In genomic region chr5:17556073-17556473, GRCm38 (mm10) we compare ENCODE assay signal across 8 mouse cellular contexts. TPM values are rescaled to one million over a fixed set of nuclear protein-coding genes. Genes with fewer than 3 reads are reported as not detected.
A peak's percentile ranks its signal among the peaks of the same experiment; 100 is the strongest.
DNase-seq lines count a peak whose midpoint lies in the region; ATAC-seq and TF ChIP-seq lines count a peak whose summit lies in the region.

No protein-coding gene starts in this region.

- H3K36me3 ChIP-seq in heart, embryonic 13.5 days = no peaks in the 10 kb centered on the region
- H3K36me3 ChIP-seq in heart, embryonic 11.5 days (ENCODE audit: control insufficient read depth, insufficient read depth, low read length) = no peaks in the 10 kb centered on the region
- no peaks in the 10 kb centered on the region for H3K36me3 ChIP-seq in forebrain, embryonic 12.5 days (replicated peaks)
- no peaks in the 10 kb centered on the region for H3K36me3 ChIP-seq in neural tube, embryonic 14.5 days (ENCODE audit: control insufficient read depth, insufficient read depth, low read length)

- no peaks in the 10 kb centered on the region for H3K27me3 ChIP-seq in heart, embryonic 13.5 days (replicated peaks)
- no peaks in the 10 kb centered on the region for H3K27me3 ChIP-seq in heart, embryonic 11.5 days (ENCODE audit: control insufficient read depth, insufficient read depth, low read length)
- H3K27me3 ChIP-seq in Patski = no peaks in the 10 kb centered on the region
- no peaks in the 10 kb centered on the region for H3K27me3 ChIP-seq in forebrain, embryonic 12.5 days
- no peaks in the 10 kb centered on the region for H3K27me3 ChIP-seq in neural tube, embryonic 14.5 days (ENCODE audit: control insufficient read depth, insufficient read depth, low read length)

- 0 out of 2 replicates have a peak overlapping the region, but pooled peaks have one; percentile 18 for H3K4me2 ChIP-seq in heart, embryonic 13.5 days
- no peak overlapping the region for H3K4me2 ChIP-seq in heart, embryonic 11.5 days
- H3K4me2 ChIP-seq in forebrain, embryonic 12.5 days = no peak overlapping the region
- no peak overlapping the region for H3K4me2 ChIP-seq in neural tube, embryonic 14.5 days (ENCODE audit: low read depth, low read length)

- 28% methylated on average over 7 of the region's 7 CpGs for WGBS in heart, embryonic 13.5 days
- 31% methylated on average over 7 of the region's 7 CpGs for WGBS in heart, embryonic 11.5 days (ENCODE audit: insufficient replicate concordance)
- 51% methylated on average over 7 of the region's 7 CpGs for WGBS in forebrain, embryonic 12.5 days
- 36% methylated on average over 7 of the region's 7 CpGs for WGBS in neural tube, embryonic 14.5 days

- in situ Hi-C loops in Patski (cut with MboI; ENCODE audit: low pct_unique_long_range_greater_than_20kb) = no loop called here

- peaks cover 12% of the 10 kb centered on the region for H3K4me1 ChIP-seq in heart, embryonic 13.5 days
- H3K4me1 ChIP-seq in heart, embryonic 11.5 days (ENCODE audit: control insufficient read depth, insufficient read depth, low read length) = peaks cover 6% of the 10 kb centered on the region; the same call in 1 of the 2 replicates
- no peaks in the 10 kb centered on the region for H3K4me1 ChIP-seq in forebrain, embryonic 12.5 days
- no peaks in the 10 kb centered on the region for H3K4me1 ChIP-seq in neural tube, embryonic 14.5 days (ENCODE audit: control insufficient read depth, insufficient read depth, low read length)

- POLR2A ChIA-PET in Patski (lab: Charles Lee) = interaction anchor here (0.7 kb wide), 1 partner anchor 61 kb away, joined by 3 read pairs; no protein-coding TSS in a partner anchor

- peak; percentile 93 for DNase-seq in Patski (ENCODE audit: low read depth, low spot score)
- DNase-seq in kidney, postnatal 14 days = peak; percentile 41
- no peak for DNase-seq in thymus, postnatal 4 days
- no peak for DNase-seq in gastrocnemius, postnatal 14 days

- no peaks in the 10 kb centered on the region for H3K9me3 ChIP-seq in heart, embryonic 13.5 days
- no peaks in the 10 kb centered on the region for H3K9me3 ChIP-seq in heart, embryonic 11.5 days (replicated peaks; ENCODE audit: control insufficient read depth, low read length)
- H3K9me3 ChIP-seq in forebrain, embryonic 12.5 days = no peaks in the 10 kb centered on the region
- H3K9me3 ChIP-seq in neural tube, embryonic 14.5 days (ENCODE audit: control insufficient read depth, low read length) = no peaks in the 10 kb centered on the region

- intact Hi-C loops in gastrocnemius, postnatal 14 days (cut with DNase I; ENCODE audit: low total_unique reads) = no loop called here

- TF ChIP-seq CTCF in Patski (IDR thresholded peaks at IDR 0.05) = no peak

- ATAC-seq in heart, embryonic 13.5 days (ENCODE audit: extremely low read depth, insufficient number of reproducible peaks, low FRiP score, low TSS enrichment) = no peak
- no peak; the same call in 1 of the 2 replicates for ATAC-seq in heart, embryonic 11.5 days (replicated peaks; ENCODE audit: insufficient number of reproducible peaks, low FRiP score, low TSS enrichment)
- peak; percentile 100 for ATAC-seq in Patski
- ATAC-seq in forebrain, embryonic 12.5 days (ENCODE audit: low FRiP score) = peak; percentile 66; the same call in 1 of the 2 replicates
- peak; percentile 58; the same call in 1 of the 2 replicates for ATAC-seq in neural tube, embryonic 14.5 days (ENCODE audit: low read depth)

- no peak overlapping the region for H3K27ac ChIP-seq in heart, embryonic 13.5 days (replicated peaks)
- no peak overlapping the region for H3K27ac ChIP-seq in heart, embryonic 11.5 days (ENCODE audit: low read depth, low read length)
- no peak overlapping the region for H3K27ac ChIP-seq in forebrain, embryonic 12.5 days
- no peak overlapping the region for H3K27ac ChIP-seq in neural tube, embryonic 14.5 days (ENCODE audit: low read depth, low read length)

- CTCF ChIA-PET in Patski (lab: Charles Lee) = no interaction called here

- no peak overlapping the region for H3K9ac ChIP-seq in heart, embryonic 13.5 days
- no peak overlapping the region for H3K9ac ChIP-seq in heart, embryonic 11.5 days (ENCODE audit: low read depth, low read length)
- no peak overlapping the region for H3K9ac ChIP-seq in forebrain, embryonic 12.5 days
- H3K9ac ChIP-seq in neural tube, embryonic 14.5 days (replicated peaks; ENCODE audit: low read depth, low read length) = no peak overlapping the region

- H3K4me3 ChIP-seq in heart, embryonic 13.5 days = no peak overlapping the region
- no peak overlapping the region for H3K4me3 ChIP-seq in heart, embryonic 11.5 days (ENCODE audit: low read depth, low read length)
- no peak overlapping the region for H3K4me3 ChIP-seq in forebrain, embryonic 12.5 days (replicated peaks)
- no peak overlapping the region for H3K4me3 ChIP-seq in neural tube, embryonic 14.5 days (ENCODE audit: low read depth, low read length)

RNA-seq across cellular contexts. Expression of gene Sema3c, which starts 18.0 kb away (rescaled TPM):
- 12.8 TPM in 2 replicates for polyA plus RNA-seq in heart, embryonic 13.5 days (2015; fragmentation: Nextera tagmentation; extraction: Ambion mirVana)
- polyA plus RNA-seq in heart, embryonic 11.5 days (2014; fragmentation: Nextera tagmentation; extraction: Ambion mirVana) = 30.3 and 33.7 TPM in 2 replicates
- polyA plus RNA-seq in Patski (2021) = 36.4 TPM
- 15.4 and 21.6 TPM in 2 replicates for polyA plus RNA-seq in forebrain, embryonic 12.5 days (2016; fragmentation: Nextera tagmentation; extraction: Ambion mirVana)
- polyA plus RNA-seq in neural tube, embryonic 14.5 days (2014; fragmentation: Nextera tagmentation; extraction: Ambion mirVana) = 37.5 and 45.4 TPM in 2 replicates
- 10 to 100 TPM; 63.4 to 96.1 TPM for total RNA-seq in gastrocnemius, postnatal 14 days (2021)

Comparison
In these comparisons a context has a peak if more than half of its experiments do, and no peak if none do; other contexts are left out.
1. ATAC-seq: peak in Patski (single experiment), forebrain, embryonic 12.5 days (single experiment) and neural tube, embryonic 14.5 days (single experiment); none in heart, embryonic 13.5 days (single experiment) and heart, embryonic 11.5 days (single experiment).
2. DNase-seq: peak in Patski (single experiment) and kidney, postnatal 14 days (single experiment); none in thymus, postnatal 4 days (single experiment) and gastrocnemius, postnatal 14 days (single experiment).